Mouse (Mus musculus) hindbrain, embryonic 16.5 days (tissue): ENCODE data around the gene Il21r. TPM values are rescaled to one million over a fixed set of nuclear protein-coding genes. Genes with fewer than 3 reads are reported as not detected.

Source experiments
- ATAC-seq: fragments of 200-750 bp; cut with Nextera tagmentation; 2 replicates; pipeline ENCODE4 v1.8.0; 2017; ENCODE audit warnings: moderate TSS enrichment, moderate library complexity
- H3K27ac ChIP-seq: fragments of 300-500 bp; sonication (generic); 2 replicates; pipeline ENCODE4 v1.5.1; 2014; ENCODE audit warnings: low read depth, mild to moderate bottlenecking, control low read depth, low read length, moderate library complexity
- H3K27me3 ChIP-seq: fragments of 300-500 bp; sonication (generic); replicated peaks from 2 replicates; pipeline ENCODE4 v1.6.1; 2014; ENCODE audit warnings: low read length; ENCODE audit not compliant: control insufficient read depth, insufficient read depth
- H3K36me3 ChIP-seq: fragments of 300-500 bp; sonication (generic); 2 replicates; pipeline ENCODE4 v1.6.1; 2014; ENCODE audit warnings: mild to moderate bottlenecking, low read length, moderate library complexity, mixed read lengths; ENCODE audit not compliant: control insufficient read depth, insufficient read depth
- H3K4me1 ChIP-seq: fragments of 300-500 bp; sonication (generic); 2 replicates; pipeline ENCODE4 v1.6.1; 2014; ENCODE audit warnings: low read depth, low read length; ENCODE audit not compliant: control insufficient read depth, insufficient read depth
- H3K4me2 ChIP-seq: fragments of 300-500 bp; sonication (generic); 2 replicates; pipeline ENCODE4 v1.6.1; 2014; ENCODE audit warnings: mild to moderate bottlenecking, low read length, control low read depth, moderate library complexity
- H3K4me3 ChIP-seq: fragments of 300-500 bp; sonication (generic); 2 replicates; pipeline ENCODE4 v1.5.1; 2014; ENCODE audit warnings: mild to moderate bottlenecking, low read length, control low read depth, moderate library complexity
- H3K9ac ChIP-seq: fragments of 300-500 bp; sonication (generic); 2 replicates; pipeline ENCODE4 v1.6.1; 2014; ENCODE audit warnings: low read depth, mild to moderate bottlenecking, control low read depth, low read length, moderate library complexity
- H3K9me3 ChIP-seq: fragments of 300-500 bp; sonication (generic); 2 replicates; pipeline ENCODE4 v1.6.1; 2014; ENCODE audit warnings: mild to moderate bottlenecking, low read length, moderate library complexity; ENCODE audit not compliant: control insufficient read depth
- WGBS: fragments of 180-500 bp; shearing (Covaris S2); extraction: QIAGEN DNeasy Blood & Tissue Kit; methylation state at CpG from one replicate; pipeline ENCODE4 v1.1.7; 2014; 5-methylcytosine and 5-hydroxymethylcytosine counted together
- polyA plus RNA-seq: library from polyadenylated mRNA; unstranded; fragments of >200 nt; fragmentation: Nextera tagmentation; extraction: Ambion mirVana; gene quantifications from 2 replicates; pipeline ENCODE4 v1.2.1, GENCODE M21; 2015

Il21r gene
- polyA plus RNA-seq, 1 experiment from 2014 or later, result 0.50 TPM

GRCm38 (mm10) chr7:125580220-125580549 lies 23.0 kb upstream of the Il21r start:
- Histone ChIP-seq H3K27ac (no peak overlapping the region), H3K4me2 (no peak overlapping the region), H3K9ac (no peak overlapping the region)

DNA sequence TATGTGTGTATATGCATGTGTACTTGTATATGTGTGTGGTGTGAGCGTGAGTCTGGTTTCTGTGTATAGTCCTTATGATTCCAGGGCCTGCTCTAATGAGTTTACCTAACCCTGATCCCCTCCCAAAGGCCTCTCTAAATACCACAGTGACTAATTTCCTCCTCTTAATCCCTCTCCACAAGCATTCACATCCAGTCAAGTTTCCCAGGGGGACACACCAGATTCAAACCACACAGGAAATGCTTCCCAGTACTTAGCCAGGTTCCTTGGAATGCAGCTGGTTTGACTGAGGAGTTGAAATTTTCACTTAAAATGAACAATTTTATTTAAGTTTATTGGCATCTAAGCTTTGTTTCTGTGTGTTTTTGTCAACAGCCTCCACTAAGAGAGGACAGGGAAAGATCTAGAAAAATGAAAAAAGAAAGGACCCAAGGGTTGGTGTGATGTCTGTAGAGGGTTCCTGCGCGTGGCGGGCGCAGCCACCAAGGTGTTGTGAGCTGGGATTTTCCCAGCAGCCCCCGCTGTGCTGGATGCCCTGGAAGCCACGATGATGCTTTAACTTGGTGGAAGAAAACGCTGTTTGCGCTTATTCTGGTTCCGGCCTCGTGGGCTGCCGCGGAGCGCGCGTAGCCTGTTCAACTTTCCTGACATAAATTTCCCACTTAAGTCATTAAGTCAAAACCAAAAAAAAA lies 22.5 kb upstream of the Il21r start:
- Histone ChIP-seq H3K4me2 (peak overlapping the region; percentile 96), H3K27ac (no peak overlapping the region), H3K4me1 (peaks cover 7% of the 10 kb centered on the region; the same call in 1 of the 2 replicates), H3K36me3 (no peaks in the 10 kb centered on the region), H3K9me3 (no peaks in the 10 kb centered on the region), H3K4me3 (peak overlapping the region; percentile 49), H3K9ac (peak overlapping the region; percentile 68), H3K27me3 (no peaks in the 10 kb centered on the region)
- ATAC-seq, result peak; percentile 14; the same call in 1 of the 2 replicates
- 9% methylated on average over 16 of the region's 16 CpGs for whole genome bisulfite sequencing

More at GRCm38 (mm10) chr7:125580220-125580549, 23.0 kb upstream of the Il21r start:
- Histone ChIP-seq H3K27me3 (no peaks in the 10 kb centered on the region), H3K9me3 (no peaks in the 10 kb centered on the region), H3K4me3 (no peak overlapping the region), H3K4me1 (peaks cover 7% of the 10 kb centered on the region; the same call in 1 of the 2 replicates), H3K36me3 (no peaks in the 10 kb centered on the region)
- ATAC-seq, result no peak
- WGBS, result 90% methylated on average over 1 of the region's 1 CpGs

DNA sequence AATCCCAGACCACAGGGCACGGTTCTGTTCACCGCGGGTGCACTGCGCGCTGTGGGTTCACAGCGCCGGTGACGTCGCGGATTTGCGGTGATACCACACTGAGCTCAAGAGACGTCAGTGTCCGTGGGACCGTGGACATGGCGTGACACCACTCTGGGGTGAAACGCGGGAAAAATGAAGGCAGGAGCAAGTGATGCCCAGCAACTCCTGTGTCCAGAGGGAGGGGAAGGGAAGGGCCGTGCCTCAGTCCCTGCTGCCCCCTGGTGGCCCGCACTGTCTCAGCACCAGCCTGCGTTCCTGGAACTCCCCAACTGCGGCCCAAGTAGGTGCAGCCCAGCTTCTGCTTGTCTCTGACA lies 21.9 kb upstream of the Il21r start:
- H3K4me1 ChIP-seq, result peaks cover 7% of the 10 kb centered on the region; the same call in 1 of the 2 replicates
- H3K27me3 ChIP-seq, result no peaks in the 10 kb centered on the region
- peak overlapping the region; percentile 49 for H3K4me3 ChIP-seq
- no peaks in the 10 kb centered on the region for H3K9me3 ChIP-seq
- no peaks in the 10 kb centered on the region for H3K36me3 ChIP-seq
- no peak overlapping the region for H3K27ac ChIP-seq
- H3K4me2 ChIP-seq, result peak overlapping the region; percentile 96
- ATAC-seq, result peak; percentile 87
- peak overlapping the region; percentile 68 for H3K9ac ChIP-seq
- 2% methylated on average over 21 of the region's 21 CpGs for WGBS

DNA sequence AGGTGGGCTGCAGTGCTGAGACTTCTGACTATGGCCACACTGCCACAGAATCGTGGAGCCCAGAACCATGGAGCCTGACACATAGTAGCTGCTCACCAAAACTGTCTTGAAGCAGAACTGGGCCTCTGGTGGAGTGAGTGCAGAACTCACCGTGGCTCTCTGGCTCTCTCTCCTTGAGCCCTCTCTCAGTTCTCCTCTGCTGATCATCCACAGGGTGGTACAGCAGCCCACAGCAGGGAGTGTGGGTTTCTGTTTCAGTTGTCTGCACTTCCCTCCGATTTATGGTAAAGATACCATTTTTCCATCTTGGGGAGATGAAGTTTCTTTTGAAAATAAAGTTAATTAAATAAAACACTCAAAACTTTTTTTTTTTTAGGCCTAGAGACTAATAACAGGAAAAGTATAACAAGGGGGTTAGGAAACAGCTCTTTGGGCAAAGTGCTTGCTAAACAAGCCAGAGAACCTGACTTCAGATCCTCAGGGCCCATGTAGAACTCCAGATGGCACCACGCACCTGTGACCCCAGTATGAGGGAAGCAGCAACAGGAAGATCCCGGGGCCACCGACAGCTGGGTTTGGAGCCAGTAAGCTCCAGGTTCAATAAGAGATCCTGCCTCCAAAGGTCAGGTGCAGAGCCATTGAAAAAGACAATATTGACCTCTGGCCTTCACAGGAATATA lies 19.8 kb upstream of the Il21r start:
- no peak overlapping the region for H3K4me2 ChIP-seq
- WGBS, result 79% methylated on average over 6 of the region's 6 CpGs
- no peak for ATAC-seq
- no peak overlapping the region for H3K27ac ChIP-seq
- H3K4me3 ChIP-seq, result no peak overlapping the region
- H3K9me3 ChIP-seq, result no peaks in the 10 kb centered on the region
- no peaks in the 10 kb centered on the region for H3K27me3 ChIP-seq
- no peak overlapping the region for H3K9ac ChIP-seq
- no peaks in the 10 kb centered on the region for H3K36me3 ChIP-seq
- 0 out of 2 replicates have a peak, but pooled peaks cover 2% of the 10 kb centered on the region for H3K4me1 ChIP-seq

DNA sequence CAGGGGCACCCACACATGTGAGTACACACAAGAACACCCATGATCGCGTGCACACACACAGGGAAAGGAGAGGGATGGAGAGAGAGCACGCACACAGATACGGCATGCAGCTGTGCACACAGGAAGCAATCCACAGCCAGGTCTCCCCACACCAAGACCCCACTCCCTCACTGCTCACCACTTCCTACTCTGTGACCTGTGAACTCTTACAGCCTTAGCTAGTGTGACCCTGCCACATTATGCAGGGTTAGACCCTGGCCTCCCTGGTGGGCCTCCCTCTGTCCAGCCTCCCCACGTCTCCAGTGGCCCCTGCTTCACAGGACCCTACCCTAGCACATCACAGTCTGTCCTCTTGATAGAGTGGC lies 19.2 kb upstream of the Il21r start:
- Histone ChIP-seq H3K9ac (no peak overlapping the region), H3K9me3 (no peaks in the 10 kb centered on the region), H3K27me3 (no peaks in the 10 kb centered on the region), H3K4me3 (no peak overlapping the region), H3K36me3 (no peaks in the 10 kb centered on the region), H3K4me1 (0 out of 2 replicates have a peak, but pooled peaks cover 2% of the 10 kb centered on the region), H3K4me2 (no peak overlapping the region), H3K27ac (no peak overlapping the region)
- 78% methylated on average over 5 of the region's 5 CpGs for WGBS
- ATAC-seq, result no peak

GRCm38 (mm10) chr7:125586355-125586754 lies 16.9 kb upstream of the Il21r start:
- Histone ChIP-seq H3K27me3 (no peaks in the 10 kb centered on the region), H3K9me3 (no peaks in the 10 kb centered on the region), H3K4me1 (no peaks in the 10 kb centered on the region), H3K4me3 (no peak overlapping the region), H3K27ac (no peak overlapping the region), H3K36me3 (no peaks in the 10 kb centered on the region), H3K9ac (no peak overlapping the region), H3K4me2 (no peak overlapping the region)
- 99% methylated on average over 23 of the region's 23 CpGs for WGBS
- ATAC-seq, result no peak

- Histone ChIP-seq H3K36me3 (no peaks in the 10 kb centered on the region), H3K4me1 (no peaks in the 10 kb centered on the region), H3K27me3 (no peaks in the 10 kb centered on the region), H3K27ac (no peak overlapping the region), H3K4me2 (no peak overlapping the region), H3K9me3 (no peaks in the 10 kb centered on the region), H3K9ac (no peak overlapping the region), H3K4me3 (no peak overlapping the region)
- 80% methylated on average over 4 of the region's 4 CpGs for WGBS
- ATAC-seq, result no peak
These were observed 14.5 kb upstream of the Il21r start for GRCm38 (mm10) chr7:125588721-125589120.

DNA sequence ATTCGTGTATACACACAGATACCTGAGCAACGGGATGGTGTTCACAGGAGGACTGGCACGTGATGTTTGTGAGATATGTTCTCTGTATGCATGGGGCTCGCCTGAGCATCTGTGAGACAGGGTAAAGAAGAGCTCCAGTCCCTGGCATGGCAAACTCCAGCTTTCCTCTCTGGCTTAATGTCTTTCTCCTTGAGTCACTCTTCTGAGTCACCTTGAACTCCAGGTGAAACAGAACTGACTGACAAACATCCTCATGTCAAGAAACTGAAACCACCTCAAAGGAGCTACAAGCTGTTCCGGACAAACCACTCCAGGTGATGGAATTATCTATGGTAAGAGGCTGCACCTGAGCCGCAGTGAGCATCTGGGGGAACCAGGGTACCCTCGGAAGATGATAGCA lies 13.3 kb upstream of the Il21r start:
- Histone ChIP-seq H3K4me1 (no peaks in the 10 kb centered on the region), H3K4me3 (no peak overlapping the region), H3K27ac (no peak overlapping the region), H3K36me3 (no peaks in the 10 kb centered on the region), H3K27me3 (no peaks in the 10 kb centered on the region), H3K9ac (no peak overlapping the region), H3K9me3 (no peaks in the 10 kb centered on the region), H3K4me2 (no peak overlapping the region)
- 90% methylated on average over 7 of the region's 7 CpGs for WGBS
- no peak for ATAC-seq

DNA sequence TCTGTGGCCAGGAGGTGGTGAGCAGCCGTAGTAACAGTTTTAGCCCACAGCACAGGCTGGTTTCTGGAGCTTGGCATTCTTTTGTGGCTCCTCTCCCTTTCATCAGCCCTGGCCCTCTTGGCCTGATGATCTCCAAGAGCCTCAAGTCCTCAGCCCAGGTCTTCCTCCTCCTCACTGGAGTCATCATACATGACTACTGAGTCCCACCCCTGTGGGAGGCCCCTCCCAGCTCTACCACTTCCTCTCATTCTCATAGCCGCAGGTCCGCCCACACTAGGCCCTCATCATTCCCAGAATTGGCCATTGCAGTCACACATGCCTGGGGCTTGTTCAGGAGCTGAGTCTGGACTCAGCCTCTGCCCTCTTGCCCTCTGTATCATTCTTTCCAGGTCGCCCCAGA lies 9.4 kb upstream of the Il21r start:
- ATAC-seq, result no peak

More for the DNA sequence above, 9.4 kb upstream of the Il21r start:
- H3K4me3 ChIP-seq, result no peak overlapping the region
- H3K27ac ChIP-seq, result no peak overlapping the region
- H3K36me3 ChIP-seq, result no peaks in the 10 kb centered on the region
- 92% methylated on average over 4 of the region's 4 CpGs for WGBS
- H3K9ac ChIP-seq, result no peak overlapping the region
- H3K9me3 ChIP-seq, result no peaks in the 10 kb centered on the region
- H3K4me2 ChIP-seq, result no peak overlapping the region
- no peaks in the 10 kb centered on the region for H3K27me3 ChIP-seq
- H3K4me1 ChIP-seq, result no peaks in the 10 kb centered on the region
